Mouse (Mus musculus) embryo, embryonic 10.5 days (tissue): Measurements from ENCODE around the gene Mcm9.

ENCODE experiments used
- DNase-seq: peaks from one replicate; pipeline ENCODE4 v3.0.0-alpha.2; 2015; ENCODE audit warnings: low spot score

Gene Mcm9

GRCm38 (mm10) chr10:53580137-53580536 is 50.1 kb downstream of the Mcm9 start:
- DNase-seq: peak; percentile 28

- DNase-seq: no peak
Measured at GRCm38 (mm10) chr10:53568531-53568930, 61.7 kb downstream of the Mcm9 start.

GRCm38 (mm10) chr10:53565538-53565937 is 64.7 kb downstream of the Mcm9 start:
- no peak for DNase-seq

GRCm38 (mm10) chr10:53562001-53562400 is 68.2 kb downstream of the Mcm9 start:
- no peak for DNase-seq

- no peak for DNase-seq
Measured at GRCm38 (mm10) chr10:53537596-53537995, 92.6 kb downstream of the Mcm9 start.

GRCm38 (mm10) chr10:53532297-53532696 is 97.9 kb downstream of the Mcm9 start:
- no peak for DNase-seq

GRCm38 (mm10) chr10:53527838-53528773 is 102.1 kb downstream of the Mcm9 start:
- peak; percentile 80 for DNase-seq

GRCm38 (mm10) chr10:53527344-53527743 is 102.9 kb downstream of the Mcm9 start:
- DNase-seq: no peak

- no peak for DNase-seq
Measured at GRCm38 (mm10) chr10:53526350-53526749, 103.9 kb downstream of the Mcm9 start.

- no peak for DNase-seq
Measured at GRCm38 (mm10) chr10:53525265-53525976, 104.8 kb downstream of the Mcm9 start.

- DNase-seq: peak; percentile 17
Measured at GRCm38 (mm10) chr10:53519068-53519954, 110.9 kb downstream of the Mcm9 start.

- peak; percentile 24 for DNase-seq
Measured at GRCm38 (mm10) chr10:53518599-53518913, 111.7 kb downstream of the Mcm9 start.

GRCm38 (mm10) chr10:53517770-53518598 is 112.3 kb downstream of the Mcm9 start:
- DNase-seq: peak; percentile 5

GRCm38 (mm10) chr10:53512491-53512890 is 117.7 kb downstream of the Mcm9 start:
- DNase-seq: no peak

- peak; percentile 83 for DNase-seq
Measured at GRCm38 (mm10) chr10:53509158-53509773, 121.0 kb downstream of the Mcm9 start.

- DNase-seq: no peak
Measured at GRCm38 (mm10) chr10:53508676-53509075, 121.6 kb downstream of the Mcm9 start.

GRCm38 (mm10) chr10:53505526-53505925 is 124.7 kb downstream of the Mcm9 start:
- DNase-seq: peak; percentile 2

- DNase-seq: no peak
Measured at GRCm38 (mm10) chr10:53505069-53505468, 125.2 kb downstream of the Mcm9 start.

- peak; percentile 58 for DNase-seq
Measured at GRCm38 (mm10) chr10:53502875-53503816, 127.1 kb downstream of the Mcm9 start.

GRCm38 (mm10) chr10:53502471-53502870 is 127.8 kb downstream of the Mcm9 start:
- DNase-seq: no peak
